Mouse (Mus musculus) neural tube, embryonic 12.5 days (tissue): Measurements from ENCODE around the gene Cdc42ep5. TPM values are rescaled to one million over a fixed set of nuclear protein-coding genes. Genes with fewer than 3 reads are reported as not detected.

Source experiments
- ATAC-seq: fragments of 200-750 bp; cut with Nextera tagmentation; 2 replicates; pipeline ENCODE4 v1.8.0; 2017; ENCODE audit warnings: low read depth, mild to moderate bottlenecking, moderate TSS enrichment, moderate library complexity; ENCODE audit not compliant: low FRiP score
- H3K27ac ChIP-seq: fragments of 300-500 bp; sonication (generic); 2 replicates; pipeline ENCODE4 v1.5.1; 2016
- H3K27me3 ChIP-seq: fragments of 300-500 bp; sonication (generic); replicated peaks from 2 replicates; pipeline ENCODE4 v1.6.1; 2016; ENCODE audit warnings: mild to moderate bottlenecking
- H3K36me3 ChIP-seq: fragments of 300-500 bp; sonication (generic); 2 replicates; pipeline ENCODE4 v1.6.1; 2016; ENCODE audit warnings: mild to moderate bottlenecking
- H3K4me1 ChIP-seq: fragments of 300-500 bp; sonication (generic); 2 replicates; pipeline ENCODE4 v1.6.1; 2016
- H3K4me2 ChIP-seq: fragments of 300-500 bp; sonication (generic); replicated peaks from 2 replicates; pipeline ENCODE4 v1.6.1; 2016; ENCODE audit warnings: mild to moderate bottlenecking
- H3K4me3 ChIP-seq: fragments of 300-500 bp; sonication (generic); 2 replicates; pipeline ENCODE4 v1.5.1; 2016
- H3K9ac ChIP-seq: fragments of 300-500 bp; sonication (generic); 2 replicates; pipeline ENCODE4 v1.6.1; 2016; ENCODE audit warnings: mild to moderate bottlenecking
- H3K9me3 ChIP-seq: fragments of 300-500 bp; sonication (generic); 2 replicates; pipeline ENCODE4 v1.6.1; 2016; ENCODE audit warnings: mild to moderate bottlenecking
- WGBS: fragments of 180-500 bp; shearing (Covaris S2); methylation state at CpG from one replicate; pipeline ENCODE4 v1.1.7; 2016; 5-methylcytosine and 5-hydroxymethylcytosine counted together
- polyA plus RNA-seq: library from polyadenylated mRNA; unstranded; fragments of >200 nt; fragmentation: Nextera tagmentation; extraction: Ambion mirVana; gene quantifications from 2 replicates; pipeline ENCODE4 v1.2.1, GENCODE M21; 2016

Cdc42ep5 gene
- polyA plus RNA-seq, 1 experiment from 2014 or later, result 14.1 TPM

DNA sequence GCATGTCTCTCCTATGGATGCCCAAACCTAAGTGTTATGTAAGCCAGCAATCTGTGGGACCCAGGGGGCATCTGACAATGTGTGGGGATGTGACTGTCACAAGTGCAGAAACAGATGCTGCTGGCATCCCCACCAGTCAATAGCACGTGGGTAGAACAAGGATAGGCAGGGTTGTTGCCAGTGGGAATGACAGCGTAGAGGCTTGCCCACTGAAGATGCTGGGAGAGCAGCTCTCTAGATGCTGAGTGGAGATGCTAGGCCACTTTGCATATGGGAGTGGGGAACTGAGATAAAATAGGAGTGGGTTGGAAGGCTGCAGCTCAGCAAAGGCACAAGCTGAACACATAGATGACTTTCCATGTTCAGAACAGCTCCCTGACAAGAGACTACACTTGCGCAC is 32.1 kb downstream of the Cdc42ep5 start:
- WGBS, result 90% methylated on average over 3 of the region's 3 CpGs
- Histone ChIP-seq H3K36me3 (peaks cover 39% of the 10 kb centered on the region), H3K27ac (no peak overlapping the region)

DNA sequence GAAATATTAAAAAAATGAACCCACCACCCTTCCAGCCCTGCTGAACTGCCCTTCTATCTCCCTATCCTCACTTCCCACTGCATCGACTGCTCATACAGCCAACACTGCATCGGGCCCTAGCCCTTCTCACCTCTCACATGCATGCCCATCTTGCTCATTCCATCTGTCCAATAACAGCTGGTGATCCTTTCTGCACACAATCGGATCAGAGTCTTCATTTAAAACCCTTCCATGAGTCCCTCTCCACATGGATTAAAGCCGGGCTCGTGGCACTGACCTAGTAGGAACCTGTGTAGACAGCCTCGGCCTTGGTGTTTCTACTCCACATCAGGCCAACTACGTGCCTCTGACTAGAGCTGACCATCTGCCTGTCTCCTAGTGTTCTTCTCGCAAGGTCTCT is 32.7 kb downstream of the Cdc42ep5 start:
- Histone ChIP-seq H3K4me3 (no peak overlapping the region), H3K9ac (no peak overlapping the region), H3K27me3 (no peaks in the 10 kb centered on the region), H3K4me1 (peaks cover 12% of the 10 kb centered on the region; the same call in 1 of the 2 replicates), H3K9me3 (no peaks in the 10 kb centered on the region), H3K36me3 (peaks cover 45% of the 10 kb centered on the region), H3K4me2 (no peak overlapping the region), H3K27ac (no peak overlapping the region)
- 90% methylated on average over 8 of the region's 8 CpGs for WGBS
- no peak for ATAC-seq

More for the DNA sequence above, 32.1 kb downstream of the Cdc42ep5 start:
- no peak overlapping the region for H3K4me3 ChIP-seq
- ATAC-seq, result no peak
- H3K4me1 ChIP-seq, result peaks cover 13% of the 10 kb centered on the region; the same call in 1 of the 2 replicates
- H3K9ac ChIP-seq, result no peak overlapping the region
- H3K27me3 ChIP-seq, result no peaks in the 10 kb centered on the region
- no peak overlapping the region for H3K4me2 ChIP-seq
- no peaks in the 10 kb centered on the region for H3K9me3 ChIP-seq

DNA sequence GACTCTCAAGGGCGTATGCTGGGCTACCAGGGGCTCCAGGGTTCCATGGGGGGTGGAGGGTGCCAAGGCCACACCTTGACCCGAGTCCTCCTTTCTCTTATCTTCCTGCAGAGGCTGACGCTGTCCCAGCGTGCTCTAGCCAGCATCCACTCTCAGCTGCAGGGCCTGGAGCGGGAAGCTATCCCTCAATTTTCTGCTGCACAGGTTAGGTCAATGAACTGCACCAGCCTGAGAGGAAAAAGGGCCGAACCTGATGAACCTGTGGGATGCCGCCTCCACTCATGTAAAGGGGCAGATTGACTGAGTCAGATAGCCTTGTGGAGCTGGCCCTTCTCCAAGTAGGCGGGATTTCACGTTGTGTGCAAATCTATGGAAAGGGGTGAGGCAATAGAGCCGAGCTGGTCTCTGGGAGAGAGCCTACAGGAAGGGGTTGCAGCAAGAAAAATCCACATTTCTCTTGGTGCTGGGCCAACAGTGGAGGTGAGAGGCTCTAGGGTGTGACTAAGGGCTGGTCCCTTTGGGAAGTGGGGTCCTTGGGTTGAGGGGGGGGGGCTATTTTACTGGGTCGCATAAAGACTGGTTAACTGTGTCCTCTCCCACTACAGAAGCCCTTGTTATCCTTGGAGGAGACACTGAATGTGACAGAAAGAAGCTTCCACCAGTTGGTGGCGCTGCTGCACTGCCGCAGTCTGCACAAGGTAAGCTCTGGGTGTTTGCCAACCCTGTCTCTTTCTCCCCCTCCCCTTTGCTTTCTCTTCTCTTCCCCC is 33.8 kb downstream of the Cdc42ep5 start:
- WGBS, result 46% methylated on average over 13 of the region's 13 CpGs
- peak; percentile 79 for ATAC-seq
- Histone ChIP-seq H3K9me3 (no peaks in the 10 kb centered on the region), H3K4me2 (peak overlapping the region; percentile 30), H3K4me1 (peaks cover 12% of the 10 kb centered on the region; the same call in 1 of the 2 replicates), H3K4me3 (no peak overlapping the region), H3K36me3 (peaks cover 53% of the 10 kb centered on the region), H3K27me3 (no peaks in the 10 kb centered on the region), H3K27ac (peak overlapping the region; percentile 32; the same call in 1 of the 2 replicates), H3K9ac (no peak overlapping the region)

DNA sequence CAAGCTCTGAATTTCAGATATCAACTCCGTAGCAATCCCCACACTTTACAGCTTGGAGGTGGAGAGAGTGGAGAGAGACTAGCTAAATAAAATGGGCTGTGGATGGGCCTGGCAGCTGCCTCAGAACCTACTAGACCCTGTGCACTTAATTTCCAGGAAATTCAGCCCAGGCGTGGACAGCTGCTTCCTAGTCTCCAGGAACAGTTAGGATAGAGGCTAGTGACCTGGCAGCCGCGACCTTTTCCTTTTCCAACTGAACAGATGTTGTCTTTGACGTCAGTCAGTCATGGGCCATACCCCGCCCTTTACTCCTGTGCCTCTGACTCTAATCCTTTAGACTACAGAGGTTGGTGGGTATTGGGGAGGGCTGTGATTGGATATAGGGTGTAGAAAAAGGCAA is 35.8 kb downstream of the Cdc42ep5 start:
- H3K4me2 ChIP-seq, result no peak overlapping the region
- H3K27me3 ChIP-seq, result no peaks in the 10 kb centered on the region
- no peak for ATAC-seq
- peaks cover 58% of the 10 kb centered on the region for H3K36me3 ChIP-seq
- no peak overlapping the region for H3K27ac ChIP-seq
- H3K4me1 ChIP-seq, result peaks cover 30% of the 10 kb centered on the region
- no peaks in the 10 kb centered on the region for H3K9me3 ChIP-seq
- no peak overlapping the region for H3K9ac ChIP-seq
- WGBS, result 79% methylated on average over 6 of the region's 6 CpGs
- H3K4me3 ChIP-seq, result no peak overlapping the region

DNA sequence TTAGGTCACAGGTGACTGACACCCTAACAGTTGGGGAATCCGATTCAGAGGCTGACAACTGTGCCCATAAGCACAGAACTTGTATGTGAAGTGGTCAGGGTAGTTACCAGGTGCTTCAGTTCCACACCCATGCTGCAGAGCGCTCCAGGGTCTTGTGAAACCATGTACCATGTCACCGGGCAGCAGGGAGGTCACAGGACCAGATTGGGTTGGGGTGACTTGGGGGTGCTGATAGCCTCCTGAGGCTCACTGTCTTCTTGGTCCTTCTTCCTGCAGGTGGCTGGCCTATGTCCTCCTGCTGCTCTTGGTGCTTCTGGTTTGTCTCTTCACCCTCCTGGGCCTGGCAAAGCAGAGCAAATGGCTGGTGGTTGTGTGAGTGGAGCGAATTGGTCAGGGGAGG is 36.8 kb downstream of the Cdc42ep5 start:
- Histone ChIP-seq H3K4me1 (peaks cover 36% of the 10 kb centered on the region), H3K27me3 (no peaks in the 10 kb centered on the region), H3K36me3 (peaks cover 49% of the 10 kb centered on the region), H3K27ac (no peak overlapping the region), H3K9ac (no peak overlapping the region), H3K4me3 (no peak overlapping the region), H3K9me3 (no peaks in the 10 kb centered on the region), H3K4me2 (no peak overlapping the region)
- 90% methylated on average over 4 of the region's 4 CpGs for WGBS
- ATAC-seq, result no peak

DNA sequence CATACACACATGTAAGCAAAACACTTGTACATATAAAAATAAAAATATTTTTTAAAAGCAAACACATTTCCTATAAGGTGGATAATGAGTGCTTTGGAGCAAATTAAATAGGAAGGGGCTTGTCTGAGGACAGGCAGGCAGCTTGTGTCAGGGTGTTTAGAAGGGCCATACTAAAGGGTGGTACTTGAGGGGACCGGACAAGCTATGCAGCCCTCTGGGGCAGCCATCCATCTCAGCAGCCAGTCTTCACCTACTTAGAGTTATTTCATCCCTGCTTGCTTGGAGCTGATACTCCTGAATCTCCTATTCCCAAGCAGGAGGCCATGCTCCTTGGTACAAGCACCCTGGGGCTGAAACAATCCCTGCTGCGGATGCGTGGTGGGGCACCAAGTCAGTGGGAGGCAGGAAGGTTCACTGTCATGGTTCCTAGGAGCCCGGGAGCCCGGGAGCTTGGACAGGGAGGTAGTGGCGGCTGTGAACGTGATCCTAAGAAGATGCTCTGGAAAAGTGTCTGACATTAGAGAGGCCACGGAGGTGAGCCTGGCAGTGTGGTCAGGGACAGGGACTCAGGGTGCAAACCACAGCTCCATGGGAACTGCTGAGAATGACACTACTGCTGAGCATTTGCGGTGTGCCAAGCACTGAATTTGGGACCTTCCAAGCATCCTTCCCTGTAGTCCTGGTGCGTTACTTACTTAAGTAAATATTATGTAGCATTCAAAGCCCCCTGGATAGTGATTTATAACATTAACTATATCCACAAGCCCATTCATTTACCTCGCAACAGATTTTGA is 37.5 kb downstream of the Cdc42ep5 start:
- no peak for ATAC-seq
- H3K27me3 ChIP-seq, result no peaks in the 10 kb centered on the region
- no peak overlapping the region for H3K4me3 ChIP-seq
- no peak overlapping the region for H3K9ac ChIP-seq
- H3K27ac ChIP-seq, result no peak overlapping the region
- peaks cover 43% of the 10 kb centered on the region for H3K36me3 ChIP-seq
- H3K9me3 ChIP-seq, result no peaks in the 10 kb centered on the region
- H3K4me1 ChIP-seq, result peaks cover 42% of the 10 kb centered on the region
- WGBS, result 87% methylated on average over 11 of the region's 11 CpGs
- H3K4me2 ChIP-seq, result no peak overlapping the region

DNA sequence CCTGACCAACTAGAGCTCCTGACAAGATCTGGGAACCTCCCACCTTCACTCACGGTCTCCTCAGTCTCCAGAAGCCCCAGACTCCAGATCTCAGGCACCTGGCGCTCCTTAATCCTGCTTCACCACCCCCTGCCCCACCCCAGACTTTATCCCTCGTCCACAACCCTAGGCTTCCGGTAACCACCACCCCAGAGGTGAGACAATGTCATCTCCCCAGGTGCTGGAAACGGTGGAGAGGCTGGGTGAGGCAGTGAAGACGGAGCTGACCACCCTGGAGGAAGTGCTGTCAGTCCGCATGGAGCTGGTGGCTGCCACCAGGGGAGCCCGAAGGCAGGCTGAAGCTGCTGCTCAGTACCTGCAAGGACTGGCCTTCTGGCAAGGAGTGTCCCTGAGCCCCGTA is 39.4 kb downstream of the Cdc42ep5 start:
- no peak overlapping the region for H3K4me3 ChIP-seq
- no peak for ATAC-seq
- 25% methylated on average over 9 of the region's 9 CpGs for WGBS
- peak overlapping the region; percentile 41; the same call in 1 of the 2 replicates for H3K9ac ChIP-seq
- peaks cover 38% of the 10 kb centered on the region for H3K36me3 ChIP-seq
- H3K27me3 ChIP-seq, result no peaks in the 10 kb centered on the region
- peaks cover 47% of the 10 kb centered on the region for H3K4me1 ChIP-seq
- H3K27ac ChIP-seq, result peak overlapping the region; percentile 72; the same call in 1 of the 2 replicates
- peak overlapping the region; percentile 68 for H3K4me2 ChIP-seq
- no peaks in the 10 kb centered on the region for H3K9me3 ChIP-seq

DNA sequence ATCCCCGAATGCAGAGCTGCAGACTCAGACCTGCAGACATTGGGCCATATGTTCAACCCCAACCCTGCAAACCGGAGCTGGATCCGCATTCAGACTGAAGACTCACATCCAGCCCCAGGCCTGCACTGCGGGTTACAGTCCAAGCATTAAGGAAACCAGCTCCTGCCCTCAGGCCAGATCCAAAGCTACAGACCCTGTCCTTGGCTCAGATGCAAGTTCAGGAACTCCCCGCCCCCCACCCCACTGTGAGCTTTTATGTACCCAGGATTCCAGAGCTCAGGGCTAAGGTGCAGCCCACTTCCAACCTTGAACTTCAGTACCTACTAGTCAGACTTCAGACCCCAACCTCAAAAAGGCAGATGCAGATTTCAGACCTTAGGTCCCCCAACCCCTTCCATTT is 39.8 kb downstream of the Cdc42ep5 start:
- peaks cover 48% of the 10 kb centered on the region for H3K4me1 ChIP-seq
- H3K4me3 ChIP-seq, result no peak overlapping the region
- H3K27me3 ChIP-seq, result no peaks in the 10 kb centered on the region
- WGBS, result 10% methylated on average over 5 of the region's 5 CpGs
- H3K9me3 ChIP-seq, result no peaks in the 10 kb centered on the region
- peak overlapping the region; percentile 72 for H3K27ac ChIP-seq
- peak overlapping the region; percentile 68 for H3K4me2 ChIP-seq
- ATAC-seq, result no peak
- H3K9ac ChIP-seq, result no peak overlapping the region
- peaks cover 36% of the 10 kb centered on the region for H3K36me3 ChIP-seq

DNA sequence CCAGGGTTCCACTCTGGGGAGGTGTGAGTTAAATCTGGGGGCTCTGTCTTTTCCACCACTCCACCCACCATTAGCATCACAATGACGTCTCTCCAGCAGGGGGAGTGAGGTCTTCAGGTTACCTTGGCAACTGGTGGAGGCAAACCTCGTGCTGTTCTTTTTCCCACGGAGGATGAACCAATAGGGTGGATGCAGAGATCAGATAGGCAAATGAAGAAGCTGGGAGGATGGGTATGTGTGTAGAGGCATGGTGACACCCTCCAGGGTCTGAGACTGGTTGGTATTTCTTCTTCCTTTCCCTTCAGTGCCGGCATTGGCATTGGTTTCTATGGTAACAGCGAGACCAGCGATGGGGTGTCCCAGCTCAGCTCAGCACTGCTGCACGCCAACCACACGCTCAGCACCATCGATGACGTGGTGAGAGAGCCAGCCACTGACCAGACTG is 40.3 kb downstream of the Cdc42ep5 start:
- peak; percentile 84 for ATAC-seq
- Histone ChIP-seq H3K9me3 (no peaks in the 10 kb centered on the region), H3K27ac (peak overlapping the region; percentile 75), H3K4me2 (peak overlapping the region; percentile 68), H3K36me3 (peaks cover 32% of the 10 kb centered on the region), H3K27me3 (no peaks in the 10 kb centered on the region), H3K4me1 (peaks cover 51% of the 10 kb centered on the region), H3K9ac (0 out of 2 replicates have a peak overlapping the region, but pooled peaks have one; percentile 18), H3K4me3 (peak overlapping the region; percentile 16; the same call in 1 of the 2 replicates)
- under 1% methylated on average over 10 of the region's 10 CpGs for WGBS

DNA sequence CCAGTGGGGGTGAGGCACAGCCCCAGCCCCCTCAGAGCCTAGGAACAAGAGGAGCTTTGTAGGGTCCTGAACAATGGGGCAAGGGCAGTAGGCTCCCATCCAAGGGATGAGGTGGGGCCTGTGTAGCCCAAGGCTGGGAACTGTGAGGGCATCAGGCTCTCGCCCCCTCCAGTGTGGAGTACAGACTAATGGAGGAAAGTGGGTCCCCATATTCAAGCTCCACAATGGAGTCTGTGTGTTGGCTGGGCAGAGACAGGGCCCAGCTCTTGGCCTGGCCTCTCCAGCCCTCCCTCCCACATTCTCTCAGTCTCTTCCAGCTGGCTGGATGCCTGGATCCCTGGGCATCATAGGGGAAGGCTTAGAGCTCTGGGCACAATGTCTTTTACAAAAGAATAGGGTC is 40.9 kb downstream of the Cdc42ep5 start:
- Histone ChIP-seq H3K9ac (0 out of 2 replicates have a peak overlapping the region, but pooled peaks have one; percentile 18), H3K4me3 (0 out of 2 replicates have a peak overlapping the region, but pooled peaks have one; percentile 2), H3K27ac (peak overlapping the region; percentile 75), H3K4me2 (peak overlapping the region; percentile 68), H3K4me1 (peaks cover 55% of the 10 kb centered on the region), H3K36me3 (peaks cover 31% of the 10 kb centered on the region), H3K27me3 (no peaks in the 10 kb centered on the region), H3K9me3 (no peaks in the 10 kb centered on the region)
- peak; percentile 78 for ATAC-seq
- 11% methylated on average over 1 of the region's 1 CpGs for WGBS

DNA sequence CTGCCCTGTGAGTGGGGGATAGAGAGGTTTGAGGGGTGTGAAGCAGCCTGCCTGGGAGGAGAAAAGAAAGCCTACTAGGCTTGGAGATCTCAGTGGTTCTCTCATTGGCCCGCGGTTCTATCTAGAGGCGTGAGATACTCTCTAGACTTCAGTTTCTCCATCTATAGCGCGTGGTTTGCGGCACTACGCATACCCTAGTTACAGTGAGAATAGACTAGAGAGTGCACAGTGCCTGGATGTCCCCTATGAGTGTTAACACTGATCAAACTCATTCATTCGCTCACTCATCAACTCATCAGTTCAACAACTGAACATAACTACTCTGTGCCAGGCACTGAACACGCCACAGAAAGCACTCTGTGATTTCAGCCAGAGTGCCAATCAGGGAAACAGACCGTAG is 41.9 kb downstream of the Cdc42ep5 start:
- Histone ChIP-seq H3K9me3 (no peaks in the 10 kb centered on the region), H3K4me1 (peaks cover 55% of the 10 kb centered on the region), H3K27me3 (no peaks in the 10 kb centered on the region), H3K36me3 (peaks cover 21% of the 10 kb centered on the region), H3K27ac (peak overlapping the region; percentile 75), H3K4me2 (peak overlapping the region; percentile 68), H3K9ac (peak overlapping the region; percentile 36; the same call in 1 of the 2 replicates), H3K4me3 (no peak overlapping the region; the same call in 1 of the 2 replicates)
- WGBS, result 82% methylated on average over 10 of the region's 10 CpGs
- no peak for ATAC-seq
